Mouse (Mus musculus) heart, postnatal 0 days (tissue): ENCODE results near the gene Aasdhppt.

Experiments
- CTCF ChIP-seq: IDR thresholded peaks from 2 replicates; pipeline ENCODE4 v1.5.1; 2016; ENCODE audit warnings: antibody characterized with exemption, control low read depth, low read depth
- EP300 ChIP-seq: IDR thresholded peaks from 2 replicates; pipeline ENCODE4 v1.6.1; 2016; ENCODE audit warnings: antibody characterized with exemption, low read depth

DNA sequence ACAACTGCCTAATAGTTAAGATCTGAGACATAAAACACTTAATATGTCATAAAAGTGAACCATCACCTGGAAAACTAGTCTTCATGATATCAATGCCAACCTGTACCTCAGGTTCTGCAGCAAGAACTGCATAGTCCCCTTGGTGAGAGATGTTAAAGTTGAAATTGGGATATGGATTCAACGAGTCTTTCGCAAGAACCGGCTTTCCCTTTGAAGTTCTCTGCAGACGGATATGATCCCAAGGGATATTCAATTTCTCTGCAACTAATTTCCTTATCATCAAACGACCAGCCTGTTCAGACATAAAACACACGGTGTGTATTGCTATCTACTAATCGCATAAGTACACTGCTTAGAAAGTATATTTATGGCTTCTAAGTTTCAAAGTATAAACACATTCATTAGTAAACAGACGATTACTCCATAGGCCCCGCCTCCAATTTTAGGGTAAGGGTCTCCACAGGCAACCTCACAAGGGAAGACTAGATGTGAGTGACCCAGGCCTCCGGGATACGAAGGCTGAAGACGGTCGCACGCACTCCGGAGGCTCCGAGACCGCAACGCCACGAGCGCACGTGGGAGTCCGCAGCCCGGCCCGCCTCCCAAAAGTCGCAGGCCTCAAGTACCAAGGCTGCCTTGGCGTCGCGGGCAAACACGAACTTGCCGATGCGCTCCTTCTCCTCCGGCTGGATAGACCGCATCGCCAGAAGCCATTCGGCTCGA, 482 bp downstream of the Aasdhppt start:
- TF ChIP-seq CTCF (no peak), EP300 (no peak)
